Mouse (Mus musculus): ENCODE data around the gene Srpk1.

Gene Srpk1

DNA sequence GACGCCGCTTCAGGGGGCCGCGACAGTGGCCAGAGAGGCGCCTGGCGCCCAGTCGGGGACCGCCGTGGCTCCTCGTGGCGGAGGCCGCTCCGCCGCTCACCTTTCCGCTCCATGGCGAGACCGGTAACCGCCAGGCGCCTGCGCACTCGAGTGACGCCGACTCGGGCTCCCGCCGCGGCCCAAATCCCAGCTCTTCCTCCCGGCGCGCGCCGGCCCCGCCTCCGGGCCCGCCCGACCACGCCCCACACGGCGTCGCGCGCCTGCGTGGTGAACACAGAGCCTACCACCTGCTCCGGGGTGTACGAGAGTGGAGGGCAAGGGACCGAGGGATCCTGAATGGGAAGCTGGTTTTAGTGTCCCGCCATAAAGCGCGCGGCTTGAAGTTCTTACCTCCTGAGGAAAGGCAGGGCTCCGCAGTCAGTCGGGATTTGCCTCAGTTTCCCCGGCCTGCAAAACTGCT is at the start of gene Srpk1:
Gene Srpk1, minus strand, starts transcription at position 410 of the 460 bp plus-strand sequence.
- DNase-seq (ENCODE audit: extremely low read depth, low read depth, low spot score): no peak

DNA sequence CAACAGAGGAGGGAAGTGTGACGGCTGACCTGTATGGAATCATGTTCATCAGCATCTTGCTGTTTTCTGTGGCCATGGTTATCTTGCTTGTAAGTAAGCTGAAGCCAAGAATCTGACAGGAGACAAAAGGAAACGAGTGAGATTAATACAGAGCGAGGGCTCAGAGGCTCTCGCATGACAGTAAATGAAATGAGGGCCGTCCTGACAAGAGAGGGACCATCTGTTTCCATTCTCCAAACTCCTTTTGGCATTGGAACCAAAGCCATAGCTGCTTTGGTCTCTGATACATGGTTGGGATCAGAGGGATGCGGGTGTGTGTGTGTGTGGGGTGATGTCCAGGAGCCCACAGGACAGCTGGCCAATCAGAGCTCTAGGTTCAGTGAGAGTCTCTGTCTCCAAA is 37.1 kb upstream of the Srpk1 start:
- no peak for DNase-seq (ENCODE audit: extremely low read depth, low read depth, low spot score)

- DNase-seq (ENCODE audit: extremely low read depth, low read depth, low spot score): no peak
These were observed 35.4 kb upstream of the Srpk1 start for GRCm38 (mm10) chr17:28657936-28658335.

DNA sequence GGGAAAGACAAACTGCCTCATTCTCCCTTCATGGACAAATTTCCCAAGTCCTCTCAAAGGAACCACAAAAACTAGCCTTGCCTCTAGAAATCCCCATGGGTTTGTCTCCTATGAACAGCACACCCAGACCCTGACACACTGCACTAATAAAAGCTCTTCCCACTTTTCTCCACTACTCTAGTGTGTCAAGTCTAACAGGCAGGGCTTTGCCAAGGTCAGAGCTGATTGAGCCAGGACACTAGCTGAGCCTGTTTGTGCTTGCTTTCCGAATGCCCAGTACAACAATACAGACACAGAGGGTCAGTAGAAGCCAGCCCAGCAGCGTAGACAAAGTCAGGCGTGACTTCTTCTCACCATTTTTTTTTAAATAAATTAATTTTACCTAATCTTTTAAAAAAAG is 27.8 kb upstream of the Srpk1 start:
- no peak for DNase-seq (ENCODE audit: extremely low read depth, low read depth, low spot score)

DNA sequence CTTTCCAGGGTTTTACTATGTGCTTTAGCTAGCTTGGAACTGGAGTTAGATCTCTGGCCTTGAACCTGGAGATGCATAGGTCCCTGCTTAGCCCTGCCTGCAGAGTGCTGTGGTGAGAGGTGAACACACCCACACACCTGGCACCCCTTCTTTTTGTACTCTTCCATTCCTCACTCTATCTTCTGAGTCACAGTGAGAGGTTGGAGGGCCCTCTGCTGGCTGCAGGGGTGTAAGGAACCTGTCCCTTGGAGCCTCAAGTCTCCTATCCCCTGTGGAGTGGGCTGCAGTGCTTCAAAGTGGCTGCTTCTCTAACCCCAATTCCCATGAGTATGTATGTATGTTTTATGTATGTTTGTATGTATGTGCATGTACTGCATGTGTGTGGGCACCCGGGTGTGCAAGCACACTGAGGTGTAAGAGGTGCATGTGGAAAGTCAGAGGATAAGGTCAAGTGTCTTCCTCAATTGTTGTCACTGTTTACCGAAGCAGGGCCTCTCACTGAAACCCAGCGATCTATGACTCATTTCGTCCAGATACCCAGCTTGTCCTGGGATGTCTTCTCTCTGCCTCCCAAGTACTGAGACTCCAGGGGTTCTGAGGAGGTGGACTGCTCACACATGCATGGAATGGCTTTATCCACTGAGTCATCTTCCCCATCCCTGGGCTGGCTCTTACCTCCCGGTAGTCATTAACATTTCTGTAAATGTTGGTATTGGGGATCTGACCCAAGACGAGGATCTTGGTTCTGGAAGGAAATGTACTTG is 26.3 kb upstream of the Srpk1 start:
- no peak for DNase-seq (ENCODE audit: extremely low read depth, low read depth, low spot score)

DNA sequence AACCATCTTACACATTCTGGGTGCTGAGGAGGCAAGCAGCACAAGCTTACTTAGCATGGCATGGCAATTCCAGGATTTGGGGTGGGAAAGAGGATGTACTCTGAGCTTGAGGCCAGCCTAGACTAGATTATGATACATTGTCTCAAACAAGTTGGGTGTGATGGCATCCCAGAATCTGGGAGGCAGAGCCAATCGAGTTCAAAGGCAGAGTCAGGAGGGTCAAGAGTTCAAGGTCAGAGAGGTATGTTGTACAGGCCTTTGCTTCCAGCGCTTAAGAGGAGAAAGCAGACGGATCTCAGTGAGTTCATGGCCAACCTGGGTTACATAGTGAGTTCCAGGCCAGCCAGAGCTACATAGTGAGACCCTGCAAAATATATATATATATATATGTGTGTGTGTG is 23.7 kb upstream of the Srpk1 start:
- DNase-seq (ENCODE audit: extremely low read depth, low read depth, low spot score): no peak

DNA sequence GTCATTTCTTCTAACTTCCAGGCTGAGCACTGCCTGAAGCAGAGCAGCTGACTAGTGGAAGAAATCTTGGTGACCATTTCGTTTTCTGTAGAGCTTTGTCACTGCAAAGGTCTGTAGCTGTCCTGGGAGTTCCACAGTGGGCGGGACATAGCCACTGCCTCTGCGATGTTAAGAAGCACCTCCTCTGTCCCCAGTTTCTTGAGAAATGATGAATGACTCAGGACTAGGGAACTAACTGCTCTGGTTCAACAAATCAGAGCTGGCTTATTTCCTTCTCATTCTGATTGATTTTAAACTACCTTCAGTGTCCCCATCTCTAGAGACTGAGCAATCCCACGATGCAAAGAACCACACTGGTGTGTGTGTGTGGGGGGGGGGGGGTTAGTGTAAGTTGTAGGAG is 21.6 kb upstream of the Srpk1 start:
- no peak for DNase-seq (ENCODE audit: extremely low read depth, low read depth, low spot score)

DNA sequence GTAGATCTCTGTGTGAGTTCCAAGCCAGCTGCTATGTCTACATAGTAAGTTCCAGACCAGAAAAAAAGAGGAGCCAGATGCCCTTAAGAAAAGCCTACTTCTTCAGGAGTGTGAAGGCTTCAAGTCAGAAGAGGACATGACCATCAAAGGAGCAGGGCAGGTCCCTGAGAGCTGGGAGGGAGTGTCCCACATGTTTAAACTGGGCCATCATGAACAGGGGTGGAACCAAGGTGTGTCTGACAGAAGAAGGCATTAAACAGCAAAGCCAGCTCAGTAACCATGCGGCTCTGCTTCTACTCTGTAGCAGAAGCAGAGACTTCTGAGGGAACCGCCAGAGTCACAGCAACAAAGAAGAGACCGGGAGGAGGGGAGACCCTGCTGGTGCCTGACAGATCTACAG is 21.2 kb upstream of the Srpk1 start:
- DNase-seq (ENCODE audit: extremely low read depth, low read depth, low spot score): no peak

- no peak for DNase-seq (ENCODE audit: extremely low read depth, low read depth, low spot score)
These were observed 17.6 kb upstream of the Srpk1 start for GRCm38 (mm10) chr17:28640113-28640512.

GRCm38 (mm10) chr17:28637711-28638690 is 15.5 kb upstream of the Srpk1 start:
- DNase-seq (ENCODE audit: extremely low read depth, low read depth, low spot score): no peak

GRCm38 (mm10) chr17:28635842-28636241 is 13.3 kb upstream of the Srpk1 start:
- DNase-seq (ENCODE audit: extremely low read depth, low read depth, low spot score): no peak

GRCm38 (mm10) chr17:28629125-28629524 is 6.6 kb upstream of the Srpk1 start:
- no peak for DNase-seq (ENCODE audit: extremely low read depth, low read depth, low spot score)

- no peak for DNase-seq (ENCODE audit: extremely low read depth, low read depth, low spot score)
These were observed 6.0 kb upstream of the Srpk1 start for GRCm38 (mm10) chr17:28628248-28629124.

- no peak for DNase-seq (ENCODE audit: extremely low read depth, low read depth, low spot score)
These were observed 4.4 kb upstream of the Srpk1 start for GRCm38 (mm10) chr17:28626937-28627336.

DNA sequence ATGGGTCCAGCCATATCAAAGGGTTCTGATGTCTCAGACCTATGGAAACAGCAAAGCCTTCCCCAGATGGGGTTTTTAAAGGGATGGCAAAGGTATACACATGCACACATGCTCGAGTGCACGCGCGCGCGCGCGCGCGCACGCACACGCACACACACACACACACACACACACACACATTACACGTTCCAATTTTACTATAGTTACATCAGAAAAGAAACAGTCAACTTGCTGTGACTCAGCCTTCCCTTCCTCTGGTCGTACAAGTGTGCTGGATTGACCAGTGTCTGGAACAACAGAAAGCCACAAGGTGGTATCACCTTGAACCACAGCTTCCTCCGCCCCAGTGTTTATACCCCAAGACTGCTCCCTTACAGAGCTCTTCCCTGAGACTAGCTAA is 2.8 kb upstream of the Srpk1 start:
- no peak for DNase-seq (ENCODE audit: extremely low read depth, low read depth, low spot score)

DNA sequence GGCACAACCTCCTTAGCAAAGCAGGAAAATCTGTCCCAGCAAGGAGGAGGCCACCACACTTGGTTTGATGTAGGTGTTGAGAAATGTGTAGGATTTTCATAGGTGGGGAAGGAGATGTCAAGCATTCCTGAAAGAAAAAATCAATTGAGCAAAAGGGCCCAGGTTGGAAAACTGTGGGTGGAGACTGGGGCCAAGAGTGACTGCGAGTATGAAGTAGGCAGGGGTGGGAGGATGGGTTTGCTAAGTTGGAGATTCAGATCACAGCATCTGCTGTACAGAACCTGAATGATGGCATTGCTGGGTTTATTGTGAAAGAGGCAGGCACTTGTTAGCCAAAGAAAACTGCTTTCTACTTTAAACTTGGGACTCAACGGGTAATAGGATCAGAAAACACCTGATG is 2.3 kb upstream of the Srpk1 start:
- DNase-seq (ENCODE audit: extremely low read depth, low read depth, low spot score): peak; percentile 74

DNA sequence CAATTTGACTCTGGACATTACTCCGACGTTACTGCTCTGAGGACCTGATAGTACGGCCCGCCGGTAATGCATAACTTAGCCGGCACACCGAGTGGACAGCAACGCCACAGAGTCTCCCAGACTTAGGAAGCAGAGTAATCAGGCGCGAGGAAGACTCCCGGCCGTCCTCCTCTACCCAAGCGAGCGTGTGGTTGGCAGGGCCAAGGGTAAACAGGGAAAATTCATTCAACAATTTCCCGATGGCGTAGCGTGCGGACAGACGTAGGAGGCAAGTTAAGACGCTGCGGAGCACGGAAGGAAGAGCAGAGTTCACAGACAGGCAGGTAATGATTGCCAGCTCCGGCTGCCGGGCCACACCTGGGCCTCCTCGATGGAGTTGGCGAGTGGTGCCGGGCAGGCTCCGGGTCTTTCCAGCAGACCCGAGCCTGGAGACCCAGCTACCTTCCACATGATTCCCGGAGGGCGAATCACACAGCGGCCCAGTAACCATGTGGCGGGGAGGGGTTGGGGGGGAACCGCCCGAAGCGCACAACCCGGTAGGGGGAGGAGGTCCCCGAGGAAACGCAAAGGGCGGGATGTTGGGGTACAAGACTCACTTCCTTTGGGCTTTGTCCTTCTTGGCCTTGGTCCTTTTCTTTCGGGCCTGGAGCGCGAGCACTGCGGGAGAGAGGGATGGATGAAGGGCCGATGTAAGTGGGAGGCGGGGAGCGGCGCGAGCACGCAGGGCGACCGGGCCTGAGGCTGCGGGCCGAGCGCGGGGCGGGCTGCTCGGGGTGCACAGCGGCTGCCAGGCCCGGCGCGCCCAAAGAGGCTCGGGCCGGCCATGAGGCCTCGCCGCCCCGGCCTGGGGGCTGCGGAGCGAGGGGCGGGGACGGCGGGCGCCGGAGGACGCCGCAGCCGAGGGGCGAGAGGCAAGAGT is 869 bp downstream of the Srpk1 start:
- no peak for DNase-seq (ENCODE audit: extremely low read depth, low read depth, low spot score)

DNA sequence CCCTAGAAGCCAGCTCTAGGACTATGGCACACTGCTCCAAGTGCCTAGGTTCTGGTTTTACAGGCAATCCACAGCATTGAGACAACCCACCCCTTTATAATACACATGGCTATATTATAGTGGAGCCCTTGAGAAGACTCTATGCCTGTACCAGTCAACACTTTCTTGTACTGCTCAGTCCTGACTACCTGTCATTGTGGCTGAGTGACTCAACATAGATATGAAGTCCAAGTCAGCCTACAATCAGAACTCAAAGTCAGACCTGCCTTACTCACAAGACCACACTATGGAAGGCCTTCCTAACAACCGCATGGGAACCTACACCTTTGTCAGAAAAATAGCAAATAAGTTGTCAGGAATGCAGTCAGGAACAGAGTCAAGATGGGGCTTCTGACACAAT is 3.7 kb downstream of the Srpk1 start:
- no peak for DNase-seq (ENCODE audit: extremely low read depth, low read depth, low spot score)

- DNase-seq (ENCODE audit: extremely low read depth, low read depth, low spot score): no peak
These were observed 4.4 kb downstream of the Srpk1 start for GRCm38 (mm10) chr17:28618124-28618523.

DNA sequence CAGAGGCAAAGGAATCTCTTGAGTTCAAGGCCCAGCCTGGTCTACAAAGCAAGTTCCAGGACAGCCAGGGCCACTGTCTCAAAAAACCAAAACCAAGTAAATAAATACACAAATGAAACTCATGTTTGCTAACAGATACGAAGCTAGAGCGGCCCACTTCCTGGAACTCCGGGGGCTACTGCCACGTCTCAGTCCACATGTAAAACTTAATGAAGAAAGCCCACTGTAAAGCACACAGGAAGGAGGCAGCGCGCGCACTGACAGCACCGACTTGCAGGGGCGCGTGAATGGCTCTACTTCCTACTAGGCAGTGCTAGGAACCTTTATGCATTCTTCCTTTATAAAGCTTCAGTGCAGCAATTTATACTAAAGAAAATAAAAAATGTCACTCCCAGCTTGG is 4.9 kb downstream of the Srpk1 start:
- DNase-seq (ENCODE audit: extremely low read depth, low read depth, low spot score): no peak
